11 mouse cellular contexts compared by ENCODE assay signal in the genomic region with DNA sequence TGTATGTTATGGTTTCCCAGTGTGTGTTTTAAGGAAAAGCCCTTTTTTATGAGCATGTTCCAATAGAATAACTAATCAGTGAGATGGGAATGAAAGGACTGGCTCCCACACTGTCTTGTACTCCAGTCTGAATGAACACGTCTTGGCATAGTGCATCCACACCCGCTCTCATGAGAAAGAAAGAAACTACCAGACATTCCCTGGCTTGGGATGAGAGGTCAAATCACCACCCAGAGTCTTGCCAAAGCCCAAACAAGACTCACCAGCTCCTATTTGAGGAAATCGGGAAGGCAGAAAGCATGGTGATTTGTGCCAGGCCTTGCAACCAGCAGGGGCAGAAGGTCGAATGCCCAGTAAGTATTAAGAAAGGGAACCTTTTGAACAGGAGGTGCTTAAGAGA.
DNase-seq lines count a peak whose midpoint lies in the region.
"Had no signal": no experiment of that assay in that cellular context is flagged by ENCODE, and none has a peak within 500 bp of the region (broad histone marks: within the 10 kb centered on the region; RNA-seq: fewer than 3 reads in every experiment).

No protein-coding gene starts in this region.

- DNase-seq in cerebellum, postnatal 10 days = peak; percentile 33 to 34
- no peak for DNase-seq in cerebellum, adult 11 months
- DNase-seq in NIH3T3 (ENCODE audit: low read depth) = peak; percentile 33
- peak; percentile 82 for DNase-seq in fibroblast of lung, adult 2 months (ENCODE audit: low read depth)
- DNase-seq in right cerebral cortex, adult 2 months (ENCODE audit: low spot score in 2 of 2) = no peak
- DNase-seq: adrenal gland, adult 8-10 months; adrenal gland, postnatal 14 days; adrenal gland, postnatal 36 days; B cell, adult 2 months; cerebellum, adult 18-20 months; cerebellum, adult 9-10 months had no signal

Comparison
In these comparisons a context has a peak if more than half of its experiments do, and no peak if none do; other contexts are left out.
1. DNase-seq: peak in cerebellum, postnatal 10 days (2 of 2), NIH3T3 (single experiment) and fibroblast of lung, adult 2 months (single experiment); none in cerebellum, adult 11 months (single experiment) and right cerebral cortex, adult 2 months (0 of 2).